In the genomic region with DNA sequence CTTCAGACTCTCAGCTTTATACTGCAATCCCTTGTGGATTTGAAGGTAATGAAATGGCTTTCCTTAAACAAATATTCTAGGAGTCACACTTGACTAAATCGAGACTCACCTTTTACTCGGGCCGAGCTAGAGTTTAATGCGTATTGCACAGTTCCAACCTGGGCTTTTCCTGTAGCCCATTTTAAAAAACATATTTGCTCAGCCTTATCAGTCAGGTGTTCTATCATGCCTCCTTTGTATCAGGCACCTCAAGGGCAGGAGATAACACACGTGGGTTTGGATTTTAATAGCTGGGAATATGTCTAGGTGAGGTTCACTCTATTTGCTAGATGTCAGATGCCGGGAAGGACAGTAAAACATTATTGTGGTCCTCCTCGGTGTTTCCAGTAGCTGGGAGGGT, we compare ENCODE assay signal across 17 mouse cellular contexts.
"Had no signal": no experiment of that assay in that cellular context is flagged by ENCODE, and none has a peak within 500 bp of the region (broad histone marks: within the 10 kb centered on the region; RNA-seq: fewer than 3 reads in every experiment).

No protein-coding gene starts in this region.

- H3K4me2 ChIP-seq: liver, embryonic 13.5 days; liver, embryonic 15.5 days; lung, embryonic 15.5 days; midbrain, embryonic 11.5 days; neural tube, embryonic 12.5 days had no signal

- ATAC-seq: liver, postnatal 0 days; lung, postnatal 0 days had no signal

- H3K4me3 ChIP-seq: liver, embryonic 13.5 days; liver, embryonic 15.5 days; lung, embryonic 15.5 days; megakaryocyte, embryonic 14.5 days; neural tube, embryonic 12.5 days had no signal

- H3K9ac ChIP-seq: liver, embryonic 13.5 days; liver, embryonic 15.5 days; liver, postnatal 0 days; lung, embryonic 15.5 days; neural tube, embryonic 12.5 days had no signal

- H3K9me3 ChIP-seq: liver, embryonic 13.5 days; liver, embryonic 15.5 days; lung, embryonic 15.5 days; megakaryocyte, embryonic 14.5 days; neural tube, embryonic 12.5 days had no signal

- H3K36me3 ChIP-seq: liver, embryonic 13.5 days; liver, embryonic 15.5 days; lung, embryonic 15.5 days; neural tube, embryonic 12.5 days had no signal

- H3K27ac ChIP-seq: liver, embryonic 13.5 days; liver, embryonic 15.5 days; lung, embryonic 15.5 days; macrophage; neural tube, embryonic 12.5 days had no signal

- DNase-seq: liver, embryonic 13.5 days; liver, postnatal 0 days; lung, adult 2 months; lung, postnatal 14 days; lung, postnatal 36 days; midbrain, embryonic 14.5 days; right cerebral cortex, postnatal 14 days; thymus, adult 18-20 months; thymus, postnatal 25 days; thymus, postnatal 4 days had no signal

- H3K27me3 ChIP-seq: liver, embryonic 13.5 days; liver, embryonic 15.5 days; lung, embryonic 15.5 days; neural tube, embryonic 12.5 days had no signal

- H3K4me1 ChIP-seq: liver, embryonic 13.5 days; liver, embryonic 15.5 days; megakaryocyte, embryonic 14.5 days had no signal
